Mouse (Mus musculus) small intestine, adult 2 months (tissue): Measurements from ENCODE around the gene Zfp985. TPM values are rescaled to one million over a fixed set of nuclear protein-coding genes. Genes with fewer than 3 reads are reported as not detected.
"Not testable (repeated sequence)": the region's sequence is repeated elsewhere in the genome, so short reads cannot be mapped to it uniquely, and the experiment has no call there.

ENCODE experiments used
- H3K27ac ChIP-seq: fragments of 200-500 bp; 2 replicates; pipeline ENCODE4 v1.5.1; 2012; ENCODE audit warnings: low read depth, low read length, control low read depth, inconsistent platforms; ENCODE audit not compliant: insufficient read depth
- H3K27me3 ChIP-seq: fragments of 200-500 bp; 2 replicates; pipeline ENCODE4 v1.6.1; 2012; ENCODE audit warnings: mild to moderate bottlenecking, moderate library complexity, low read length, inconsistent platforms; ENCODE audit not compliant: control insufficient read depth, insufficient read depth
- H3K36me3 ChIP-seq: fragments of 200-500 bp; 2 replicates; pipeline ENCODE4 v1.6.1; 2012; ENCODE audit warnings: mild to moderate bottlenecking, low read length, control low read depth, inconsistent platforms; ENCODE audit not compliant: control insufficient read depth, insufficient read depth
- H3K4me1 ChIP-seq: fragments of 200-500 bp; 2 replicates; pipeline ENCODE4 v1.6.1; 2012; ENCODE audit warnings: low read length, inconsistent platforms, mixed read lengths; ENCODE audit not compliant: control insufficient read depth, insufficient read depth, insufficient read length
- H3K4me3 ChIP-seq: fragments of 200-500 bp; 2 replicates; pipeline ENCODE4 v1.5.1; 2012; ENCODE audit warnings: low read depth, mild to moderate bottlenecking, control low read depth, inconsistent platforms, low read length, moderate library complexity
- CTCF ChIP-seq: fragments of 200-500 bp; IDR thresholded peaks from 2 replicates; pipeline ENCODE4 v1.5.1; 2012; ENCODE audit warnings: low read depth, mild to moderate bottlenecking, control low read depth, inconsistent platforms, low read length, moderate library complexity, mixed read lengths; ENCODE audit not compliant: insufficient replicate concordance, insufficient read length; ENCODE audit errors: extremely low read depth
- POLR2A ChIP-seq: fragments of 200-500 bp; IDR thresholded peaks from 2 replicates; pipeline ENCODE4 v1.6.1; 2012; ENCODE audit warnings: low read depth, mild to moderate bottlenecking, control low read depth, inconsistent platforms, low read length, moderate library complexity
- WGBS: fragments of 180-500 bp; shearing (Covaris S2); methylation state at CpG from one replicate; pipeline ENCODE4 v1.1.7; 2018; 5-methylcytosine and 5-hydroxymethylcytosine counted together
- polyA plus RNA-seq: library from polyadenylated mRNA; depleted of rRNA; stranded (reverse); fragments of >200 nt; gene quantifications from 2 replicates; pipeline ENCODE4 v1.2.3, GENCODE M21; 2012; rRNA removed

Gene Zfp985
- polyA plus RNA-seq = not detected in 2 replicates

GRCm38 (mm10) chr4:147553071-147553470, at the start of gene Zfp985:
Gene Zfp985 (plus strand): TSS chr4:147553277.
- not testable (repeated sequence) for H3K27me3 ChIP-seq, H3K4me3 ChIP-seq
- WGBS = 74% methylated on average over 5 of the region's 5 CpGs

GRCm38 (mm10) chr4:147509174-147509573, 43.9 kb upstream of the Zfp985 start:
- Histone ChIP-seq H3K36me3 (no peaks in the 10 kb centered on the region), H3K4me1 (no peaks in the 10 kb centered on the region), H3K27me3 (no peaks in the 10 kb centered on the region), H3K27ac (no peak overlapping the region), H3K4me3 (no peak overlapping the region)
- TF ChIP-seq CTCF (no peak), POLR2A (no peak)
- 71% methylated on average over 2 of the region's 2 CpGs for WGBS

More at GRCm38 (mm10) chr4:147553071-147553470, at the start of gene Zfp985:
- H3K27ac ChIP-seq, H3K36me3 ChIP-seq, H3K4me1 ChIP-seq: not testable (repeated sequence)

GRCm38 (mm10) chr4:147518981-147519380, 34.1 kb upstream of the Zfp985 start:
- TF ChIP-seq POLR2A (no peak), CTCF (no peak)
- no peak overlapping the region for H3K27ac ChIP-seq
- no peaks in the 10 kb centered on the region for H3K4me1 ChIP-seq
- H3K4me3 ChIP-seq = no peak overlapping the region
- H3K36me3 ChIP-seq = no peaks in the 10 kb centered on the region
- WGBS = 61% methylated on average over 2 of the region's 2 CpGs
- no peaks in the 10 kb centered on the region for H3K27me3 ChIP-seq

GRCm38 (mm10) chr4:147520100-147520499, 33.0 kb upstream of the Zfp985 start:
- Histone ChIP-seq H3K4me3 (no peak overlapping the region), H3K27ac (no peak overlapping the region), H3K27me3 (no peaks in the 10 kb centered on the region), H3K36me3 (no peaks in the 10 kb centered on the region), H3K4me1 (no peaks in the 10 kb centered on the region)
- TF ChIP-seq POLR2A = no peak
- TF ChIP-seq CTCF = no peak

- H3K36me3 ChIP-seq = no peaks in the 10 kb centered on the region
- 77% methylated on average over 1 of the region's 1 CpGs for WGBS
- TF ChIP-seq CTCF (no peak), POLR2A (no peak)
- H3K4me1 ChIP-seq = no peaks in the 10 kb centered on the region
- H3K27me3 ChIP-seq = no peaks in the 10 kb centered on the region
- no peak overlapping the region for H3K27ac ChIP-seq
- no peak overlapping the region for H3K4me3 ChIP-seq
These were observed 28.0 kb upstream of the Zfp985 start for GRCm38 (mm10) chr4:147525125-147525524.

GRCm38 (mm10) chr4:147530366-147530765, 22.7 kb upstream of the Zfp985 start:
- TF ChIP-seq CTCF = no peak
- TF ChIP-seq POLR2A = no peak
- Histone ChIP-seq H3K4me3 (no peak overlapping the region), H3K4me1 (no peaks in the 10 kb centered on the region), H3K27me3 (no peaks in the 10 kb centered on the region), H3K36me3 (no peaks in the 10 kb centered on the region), H3K27ac (no peak overlapping the region)
- 87% methylated on average over 1 of the region's 1 CpGs for WGBS

- H3K27ac ChIP-seq, H3K36me3 ChIP-seq, H3K4me3 ChIP-seq, H3K27me3 ChIP-seq, H3K4me1 ChIP-seq: not testable (repeated sequence)
These were observed 17.2 kb upstream of the Zfp985 start for GRCm38 (mm10) chr4:147535916-147536315.

GRCm38 (mm10) chr4:147537702-147538101, 15.4 kb upstream of the Zfp985 start:
- H3K27ac ChIP-seq = no peak overlapping the region
- no peaks in the 10 kb centered on the region for H3K36me3 ChIP-seq
- H3K4me3 ChIP-seq = no peak overlapping the region
- 72% methylated on average over 2 of the region's 2 CpGs for WGBS
- no peaks in the 10 kb centered on the region for H3K27me3 ChIP-seq
- TF ChIP-seq CTCF (no peak), POLR2A (no peak)
- no peaks in the 10 kb centered on the region for H3K4me1 ChIP-seq

- not testable (repeated sequence) for H3K4me1 ChIP-seq, H3K27ac ChIP-seq, H3K4me3 ChIP-seq, H3K27me3 ChIP-seq, H3K36me3 ChIP-seq
- WGBS = 77% methylated on average over 3 of the region's 3 CpGs
These were observed 13.2 kb upstream of the Zfp985 start, which contains the start of gene Gm16503 for GRCm38 (mm10) chr4:147539918-147540317. Gene Gm16503 (plus strand): TSS chr4:147540218.
